Mouse (Mus musculus) forebrain, embryonic 10.5 days (tissue): ENCODE measurements at regions not wholly inside any gene's neighbourhood (a gene's known extent, or its start where the extent isn't known, plus 50 kb on each side); places are given as distances from the start of the nearest gene placed in this dataset.

ENCODE experiments used
- DNase-seq: peaks from one replicate; pipeline ENCODE4 v3.0.0-alpha.2; 2017; ENCODE audit warnings: low spot score; ENCODE audit errors: extremely low spot score
- H3K27ac ChIP-seq: fragments of 300-500 bp; sonication (generic); 2 replicates; pipeline ENCODE4 v1.5.1; 2016; ENCODE audit warnings: mild to moderate bottlenecking
- H3K27me3 ChIP-seq: fragments of 300-500 bp; sonication (generic); 2 replicates; pipeline ENCODE4 v1.6.1; 2016; ENCODE audit warnings: mild to moderate bottlenecking; ENCODE audit not compliant: poor library complexity, severe bottlenecking
- H3K36me3 ChIP-seq: fragments of 300-500 bp; sonication (generic); replicated peaks from 2 replicates; pipeline ENCODE4 v1.6.1; 2016; ENCODE audit warnings: mild to moderate bottlenecking, moderate library complexity
- H3K4me1 ChIP-seq: fragments of 300-500 bp; sonication (generic); 2 replicates; pipeline ENCODE4 v1.6.1; 2016
- H3K4me3 ChIP-seq: fragments of 300-500 bp; sonication (generic); 2 replicates; pipeline ENCODE4 v1.5.1; 2016; ENCODE audit warnings: mild to moderate bottlenecking, moderate library complexity
- H3K9me3 ChIP-seq: fragments of 300-500 bp; sonication (generic); 2 replicates; pipeline ENCODE4 v1.6.1; 2016; ENCODE audit warnings: mild to moderate bottlenecking, moderate library complexity
- WGBS: fragments of 180-500 bp; shearing (Covaris S2); methylation state at CpG from one replicate; pipeline ENCODE4 v1.1.7; 2016; 5-methylcytosine and 5-hydroxymethylcytosine counted together

DNA sequence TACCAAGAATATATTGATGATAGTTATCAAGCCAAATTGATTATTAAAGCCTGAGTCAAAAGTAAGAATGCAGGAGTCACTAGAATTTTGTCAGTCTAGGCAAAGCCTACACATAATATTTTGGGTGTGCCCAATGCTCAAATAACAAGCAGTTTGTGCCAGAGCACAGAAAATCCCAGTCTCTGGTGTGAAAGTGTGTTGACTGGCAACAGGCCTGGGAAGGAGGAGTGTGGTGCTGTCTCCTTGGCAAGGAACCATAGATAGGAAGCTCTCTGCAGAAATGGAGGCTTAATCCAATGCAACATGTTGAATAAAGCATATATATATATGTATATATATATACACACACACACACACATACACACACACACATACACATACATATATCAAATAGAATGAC is 376.6 kb upstream of the Runx1 start:
- Histone ChIP-seq H3K9me3 (no peaks in the 10 kb centered on the region), H3K4me1 (no peaks in the 10 kb centered on the region), H3K36me3 (no peaks in the 10 kb centered on the region), H3K27me3 (no peaks in the 10 kb centered on the region), H3K27ac (no peak overlapping the region), H3K4me3 (no peak overlapping the region)
- DNase-seq: no peak

DNA sequence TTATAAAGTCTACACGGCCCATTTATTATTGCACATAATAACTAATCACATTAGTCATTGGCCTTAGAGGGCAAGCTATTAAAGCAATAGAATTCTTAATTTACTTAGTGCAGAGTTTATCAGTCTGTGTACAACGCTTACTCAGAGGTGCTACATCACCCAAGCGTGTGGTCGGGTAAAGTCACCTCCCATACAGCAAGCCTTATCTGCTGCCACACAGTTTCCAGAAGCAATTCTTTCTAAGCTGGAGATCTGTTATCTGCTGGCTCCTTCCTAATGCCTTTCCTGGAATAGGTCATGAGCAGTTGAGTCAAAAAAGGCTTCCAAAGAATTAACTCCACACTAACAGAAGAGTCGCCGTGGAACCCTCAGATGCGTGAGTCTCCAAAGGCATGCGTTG is 371.4 kb upstream of the Runx1 start:
- no peaks in the 10 kb centered on the region for H3K9me3 ChIP-seq
- 91% methylated on average over 8 of the region's 8 CpGs for WGBS
- no peaks in the 10 kb centered on the region for H3K36me3 ChIP-seq
- no peak overlapping the region for H3K4me3 ChIP-seq
- H3K27ac ChIP-seq: no peak overlapping the region
- DNase-seq: no peak
- H3K4me1 ChIP-seq: no peaks in the 10 kb centered on the region
- H3K27me3 ChIP-seq: no peaks in the 10 kb centered on the region

DNA sequence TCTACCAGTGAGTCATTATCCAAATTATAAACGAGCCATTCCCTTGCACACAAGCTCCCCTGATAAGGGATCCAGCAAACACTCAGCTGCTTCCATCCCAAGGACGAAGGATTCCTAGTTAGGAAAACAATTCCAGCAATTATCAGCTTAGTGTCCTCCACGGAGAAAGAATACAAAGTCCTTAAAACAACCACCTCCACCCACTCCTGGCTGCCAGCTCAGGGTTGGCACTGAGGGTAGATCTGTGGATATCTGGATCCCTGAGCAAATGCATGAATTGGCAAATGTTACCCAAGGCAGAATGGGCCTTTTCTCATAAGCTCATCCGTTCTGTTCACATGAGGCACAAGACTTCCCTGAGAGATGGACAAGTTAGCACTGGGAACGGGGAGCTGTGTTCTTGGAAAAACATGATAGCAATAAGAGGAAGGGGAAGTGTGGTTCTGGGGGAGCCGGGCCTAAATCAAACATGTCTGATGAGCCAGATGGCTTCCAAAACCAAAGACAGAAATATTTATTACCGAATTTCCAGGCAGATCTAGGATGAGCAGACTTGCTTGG is 368.1 kb upstream of the Runx1 start:
- Histone ChIP-seq H3K27me3 (no peaks in the 10 kb centered on the region), H3K9me3 (no peaks in the 10 kb centered on the region), H3K36me3 (no peaks in the 10 kb centered on the region), H3K27ac (no peak overlapping the region), H3K4me1 (no peaks in the 10 kb centered on the region), H3K4me3 (no peak overlapping the region)
- WGBS: 70% methylated on average over 7 of the region's 7 CpGs
- no peak for DNase-seq

DNA sequence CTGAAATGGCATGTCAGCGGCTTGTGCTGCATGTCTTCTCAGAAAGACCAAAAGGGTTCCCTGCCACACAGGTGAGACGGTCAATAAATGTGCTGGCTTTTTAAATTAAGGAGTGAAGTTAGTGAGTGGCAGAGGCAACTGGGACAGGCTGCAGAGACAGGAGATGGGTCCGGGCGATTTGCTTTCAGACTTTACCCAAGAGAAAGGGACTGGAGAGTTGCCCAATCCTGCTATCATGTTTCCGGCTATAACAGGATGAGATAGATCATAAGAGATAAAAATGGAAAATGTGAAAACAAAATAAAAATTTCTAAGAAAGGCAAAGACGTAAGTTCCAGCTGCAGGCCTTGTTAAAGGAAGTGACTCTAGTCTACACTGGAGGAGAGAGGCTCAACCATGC is 367.3 kb upstream of the Runx1 start:
- Histone ChIP-seq H3K4me1 (no peaks in the 10 kb centered on the region), H3K4me3 (no peak overlapping the region), H3K27ac (no peak overlapping the region), H3K9me3 (no peaks in the 10 kb centered on the region), H3K36me3 (no peaks in the 10 kb centered on the region), H3K27me3 (no peaks in the 10 kb centered on the region)
- no peak for DNase-seq
- 95% methylated on average over 6 of the region's 6 CpGs for WGBS

DNA sequence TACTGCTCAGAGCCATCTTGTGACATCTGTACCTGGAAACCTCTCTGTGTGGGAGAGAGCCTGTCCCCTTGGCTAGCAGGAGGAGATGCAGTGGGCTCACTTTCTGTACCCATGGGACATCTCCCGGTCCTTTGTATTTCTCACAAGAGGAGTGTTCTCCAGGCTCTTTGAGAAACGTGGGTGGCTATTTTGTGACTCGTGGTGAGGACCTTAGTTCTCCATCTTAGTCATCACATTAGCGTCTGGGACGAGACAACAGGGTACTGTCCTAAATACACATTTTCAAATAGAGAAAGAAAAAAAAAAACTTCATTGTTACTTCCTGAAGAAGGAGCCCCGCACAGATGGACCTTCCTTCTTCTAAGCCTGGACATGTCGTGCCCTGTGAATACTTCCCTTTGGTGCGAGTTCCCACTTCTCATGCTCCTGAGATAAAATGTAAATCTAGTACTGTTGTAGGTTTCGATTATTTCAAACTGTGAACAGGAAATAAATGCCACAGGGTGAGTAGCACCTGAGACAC is 366.8 kb upstream of the Runx1 start:
- WGBS: 87% methylated on average over 9 of the region's 9 CpGs
- no peak for DNase-seq
- Histone ChIP-seq H3K4me3 (no peak overlapping the region), H3K36me3 (no peaks in the 10 kb centered on the region), H3K4me1 (no peaks in the 10 kb centered on the region), H3K27me3 (no peaks in the 10 kb centered on the region), H3K27ac (no peak overlapping the region), H3K9me3 (no peaks in the 10 kb centered on the region)

DNA sequence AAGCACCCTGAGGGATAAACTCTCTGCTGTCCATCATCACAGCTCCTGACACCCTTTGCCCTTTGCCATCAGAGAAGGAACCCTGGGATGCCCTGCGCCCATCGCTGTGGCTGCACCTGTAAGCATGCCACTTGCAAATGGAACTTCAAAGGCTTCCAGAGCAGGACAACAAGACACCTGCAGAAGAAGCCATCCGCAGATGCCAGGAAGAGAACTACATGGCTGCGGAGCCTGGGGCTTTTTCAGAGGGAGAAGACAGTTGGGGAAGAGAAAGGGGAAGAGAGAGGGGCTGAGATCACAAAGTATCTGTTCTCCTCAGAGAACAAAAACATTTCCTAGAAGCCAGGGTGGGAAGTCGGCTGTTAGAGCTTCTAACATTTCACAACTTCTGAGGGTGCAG is 365.2 kb upstream of the Runx1 start:
- H3K36me3 ChIP-seq: no peaks in the 10 kb centered on the region
- H3K4me3 ChIP-seq: no peak overlapping the region
- WGBS: 87% methylated on average over 5 of the region's 5 CpGs
- no peaks in the 10 kb centered on the region for H3K9me3 ChIP-seq
- DNase-seq: no peak
- H3K4me1 ChIP-seq: no peaks in the 10 kb centered on the region
- no peaks in the 10 kb centered on the region for H3K27me3 ChIP-seq
- no peak overlapping the region for H3K27ac ChIP-seq

DNA sequence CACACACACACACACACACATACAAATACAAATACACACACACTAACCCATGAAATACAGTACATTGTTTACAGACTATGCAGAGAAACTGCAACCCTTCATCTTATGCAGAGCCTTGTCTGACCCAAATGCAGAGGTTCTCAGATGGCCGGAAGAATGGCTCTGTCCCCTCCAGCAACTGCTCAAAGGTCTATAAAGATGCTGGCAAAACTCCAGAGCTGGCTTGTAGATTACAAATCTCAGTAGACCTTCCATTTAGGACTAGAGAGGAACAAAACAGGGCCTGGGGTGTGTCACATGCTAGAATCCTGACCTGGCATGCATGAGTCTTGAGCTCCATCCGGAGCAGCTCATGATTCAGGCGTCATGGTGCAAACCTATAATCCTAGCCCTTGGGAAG is 364.4 kb upstream of the Runx1 start:
- Histone ChIP-seq H3K4me3 (no peak overlapping the region), H3K27ac (no peak overlapping the region), H3K9me3 (no peaks in the 10 kb centered on the region), H3K36me3 (no peaks in the 10 kb centered on the region), H3K4me1 (no peaks in the 10 kb centered on the region), H3K27me3 (no peaks in the 10 kb centered on the region)
- DNase-seq: no peak
- WGBS: 88% methylated on average over 3 of the region's 3 CpGs

DNA sequence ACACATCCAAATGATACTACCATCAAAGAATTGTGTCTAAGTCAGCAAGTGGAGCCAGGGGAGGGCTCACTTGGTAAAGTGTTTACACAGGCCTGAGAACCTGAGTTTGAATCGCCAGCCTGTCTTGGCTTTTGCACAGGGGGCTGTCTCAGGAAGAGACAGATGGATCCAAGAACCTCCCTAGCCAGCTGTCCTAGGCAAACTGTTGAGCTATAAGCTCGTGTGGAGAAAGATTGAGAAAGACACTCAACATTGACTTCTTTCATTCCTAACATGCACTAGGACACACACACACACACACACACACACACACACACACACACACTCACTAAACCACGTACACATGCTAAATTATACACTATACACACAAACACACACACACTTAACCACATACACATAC is 363.9 kb upstream of the Runx1 start:
- H3K27me3 ChIP-seq: no peaks in the 10 kb centered on the region
- no peaks in the 10 kb centered on the region for H3K4me1 ChIP-seq
- WGBS: 79% methylated on average over 3 of the region's 3 CpGs
- H3K9me3 ChIP-seq: no peaks in the 10 kb centered on the region
- no peak for DNase-seq
- H3K36me3 ChIP-seq: no peaks in the 10 kb centered on the region
- no peak overlapping the region for H3K27ac ChIP-seq
- H3K4me3 ChIP-seq: no peak overlapping the region

DNA sequence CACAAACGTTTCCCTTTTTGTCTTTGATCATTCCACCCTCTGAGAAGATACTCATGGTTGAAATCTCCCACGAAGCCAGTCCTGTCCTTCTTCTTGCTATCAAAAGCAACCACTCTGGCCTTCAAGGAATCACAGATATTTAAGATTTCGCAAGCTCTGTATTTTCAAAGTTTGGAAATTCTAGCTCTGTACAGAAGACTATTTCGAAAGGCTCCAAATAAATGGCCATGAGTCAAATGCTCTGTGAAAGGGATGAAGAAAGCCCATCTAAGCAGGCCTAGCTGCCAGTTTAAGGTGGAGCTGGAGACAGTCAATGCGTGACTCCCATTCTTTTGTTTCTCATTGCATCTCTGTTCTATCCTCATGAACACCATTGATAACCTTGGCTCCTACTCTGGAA is 363.5 kb upstream of the Runx1 start:
- no peak overlapping the region for H3K4me3 ChIP-seq
- no peaks in the 10 kb centered on the region for H3K27me3 ChIP-seq
- H3K27ac ChIP-seq: no peak overlapping the region
- H3K9me3 ChIP-seq: no peaks in the 10 kb centered on the region
- 88% methylated on average over 5 of the region's 5 CpGs for WGBS
- H3K36me3 ChIP-seq: no peaks in the 10 kb centered on the region
- no peak for DNase-seq
- no peaks in the 10 kb centered on the region for H3K4me1 ChIP-seq

DNA sequence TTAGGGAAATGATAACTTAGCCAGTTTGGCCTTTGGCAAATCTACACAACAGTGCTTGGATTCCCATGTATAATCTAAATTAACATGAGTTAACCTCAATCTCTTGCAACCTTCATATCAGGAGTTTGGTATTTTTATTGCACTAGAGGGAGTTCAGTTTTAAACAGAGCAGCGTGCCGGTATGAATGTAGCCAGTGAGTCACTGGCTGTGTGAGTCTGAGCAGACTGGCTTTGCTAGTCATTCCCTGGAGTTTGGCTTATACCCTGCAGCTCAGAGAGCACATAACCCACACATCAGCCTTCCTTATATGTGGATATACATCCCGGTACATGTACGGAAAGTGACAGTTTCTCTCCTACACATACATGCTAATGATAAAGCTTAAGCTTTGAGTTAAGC is 360.6 kb upstream of the Runx1 start:
- WGBS: 94% methylated on average over 4 of the region's 4 CpGs
- Histone ChIP-seq H3K36me3 (no peaks in the 10 kb centered on the region), H3K27me3 (no peaks in the 10 kb centered on the region), H3K4me3 (no peak overlapping the region), H3K9me3 (no peaks in the 10 kb centered on the region), H3K27ac (no peak overlapping the region), H3K4me1 (no peaks in the 10 kb centered on the region)
- DNase-seq: no peak

DNA sequence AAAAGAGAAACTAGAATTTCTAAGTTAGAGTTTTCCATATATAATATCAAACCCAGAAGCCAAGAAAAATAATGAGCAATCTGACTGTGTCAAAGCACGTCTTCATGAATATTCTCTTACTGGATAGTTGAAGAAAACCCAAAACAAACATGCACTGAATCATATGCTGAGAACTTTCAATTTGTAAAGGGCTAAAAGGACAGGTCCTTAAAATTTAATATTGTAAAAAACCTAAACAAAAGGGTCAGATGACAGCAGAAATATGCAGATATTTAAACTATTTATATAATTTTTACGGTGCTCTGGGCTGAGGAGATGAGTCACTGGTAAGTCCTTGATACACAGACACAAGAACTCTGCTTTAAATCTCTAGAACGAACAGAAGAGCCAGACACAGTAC is 356.7 kb upstream of the Runx1 start:
- 95% methylated on average over 3 of the region's 3 CpGs for WGBS
- no peak for DNase-seq
- no peaks in the 10 kb centered on the region for H3K9me3 ChIP-seq
- H3K36me3 ChIP-seq: no peaks in the 10 kb centered on the region
- no peaks in the 10 kb centered on the region for H3K4me1 ChIP-seq
- H3K27ac ChIP-seq: no peak overlapping the region
- no peaks in the 10 kb centered on the region for H3K27me3 ChIP-seq
- no peak overlapping the region for H3K4me3 ChIP-seq

DNA sequence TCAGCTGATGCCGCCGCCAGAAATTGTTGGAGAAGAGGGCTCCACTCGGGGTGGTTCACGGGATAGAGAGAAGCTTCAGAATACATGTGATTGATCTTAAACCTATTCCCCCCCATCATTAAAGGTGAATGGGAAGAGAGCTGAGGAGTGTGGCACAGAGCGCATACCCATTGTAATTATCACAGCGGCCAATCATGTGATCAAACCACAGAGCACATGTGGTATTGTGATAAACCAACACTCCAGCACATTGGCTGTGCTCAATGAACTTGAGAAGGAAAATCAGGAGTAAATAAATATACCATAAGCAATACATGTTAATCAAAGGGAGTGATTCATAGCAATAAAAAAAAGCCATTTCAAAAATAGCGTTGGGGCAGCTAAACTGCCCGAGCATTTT is 355.5 kb upstream of the Runx1 start:
- WGBS: 95% methylated on average over 8 of the region's 8 CpGs
- Histone ChIP-seq H3K4me3 (no peak overlapping the region), H3K36me3 (no peaks in the 10 kb centered on the region), H3K4me1 (no peaks in the 10 kb centered on the region), H3K27me3 (no peaks in the 10 kb centered on the region), H3K9me3 (no peaks in the 10 kb centered on the region), H3K27ac (no peak overlapping the region)
- DNase-seq: no peak

DNA sequence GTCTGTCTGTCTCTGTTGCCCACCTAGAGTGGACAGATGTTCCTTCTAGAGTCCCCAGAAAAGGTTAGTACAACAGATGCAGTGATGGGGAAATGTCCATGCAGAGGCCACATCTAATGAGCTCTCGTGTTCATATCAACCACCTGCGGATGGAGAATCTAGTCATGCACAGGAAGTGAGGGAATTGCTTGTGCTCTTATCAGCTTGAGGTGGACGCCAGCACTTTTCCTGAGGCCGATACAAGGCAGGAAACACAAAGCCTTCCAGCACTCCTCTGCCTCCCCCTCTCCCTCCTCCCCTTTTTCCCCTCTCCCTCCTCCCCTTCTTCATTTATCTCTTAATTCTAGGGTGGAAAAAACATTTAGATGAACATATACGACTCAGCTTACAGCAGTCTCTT is 354.3 kb upstream of the Runx1 start:
- H3K36me3 ChIP-seq: no peaks in the 10 kb centered on the region
- WGBS: 79% methylated on average over 5 of the region's 5 CpGs
- no peak overlapping the region for H3K27ac ChIP-seq
- H3K4me1 ChIP-seq: no peaks in the 10 kb centered on the region
- no peaks in the 10 kb centered on the region for H3K9me3 ChIP-seq
- H3K4me3 ChIP-seq: no peak overlapping the region
- no peak for DNase-seq
- no peaks in the 10 kb centered on the region for H3K27me3 ChIP-seq

DNA sequence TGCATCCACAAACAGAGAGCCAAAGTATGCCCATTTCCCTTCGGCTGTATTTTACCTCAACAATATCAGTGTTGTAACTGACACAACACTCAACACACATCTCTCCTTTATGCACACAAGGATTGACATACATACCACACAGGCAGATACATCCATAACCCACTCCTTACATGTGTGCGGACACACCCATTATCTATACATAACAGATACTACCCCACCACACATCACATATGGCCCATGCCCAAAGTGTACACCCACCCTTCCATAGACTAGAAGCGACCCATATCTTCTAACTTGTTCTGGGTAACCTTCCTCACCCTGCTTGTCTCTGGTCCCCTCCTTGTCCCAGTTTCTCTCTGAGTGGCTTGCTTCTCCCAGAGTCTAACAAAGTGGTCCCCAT is 340.7 kb upstream of the Runx1 start:
- Histone ChIP-seq H3K27me3 (no peaks in the 10 kb centered on the region), H3K4me1 (no peaks in the 10 kb centered on the region), H3K36me3 (no peaks in the 10 kb centered on the region), H3K27ac (no peak overlapping the region), H3K4me3 (no peak overlapping the region), H3K9me3 (no peaks in the 10 kb centered on the region)
- 92% methylated on average over 3 of the region's 3 CpGs for WGBS
- no peak for DNase-seq
